Mouse (Mus musculus): ENCODE data around the gene Setd7. TPM values are rescaled to one million over a fixed set of nuclear protein-coding genes. Genes with fewer than 3 reads are reported as not detected.
A peak's percentile ranks its signal among the peaks of the same experiment; 100 is the strongest.

Gene Setd7
- polyA plus RNA-seq, 1 experiment = 62.8 TPM

GRCm38 (mm10) chr3:51482781-51483180 lies 77.9 kb downstream of the Setd7 start:
- TF ChIP-seq CTCF (IDR thresholded peaks at IDR 0.05; ENCODE audit: borderline replicate concordance, control insufficient read depth, extremely low read depth, insufficient read depth, low read length, poor library complexity) (no peak), POLR2A (IDR thresholded peaks at IDR 0.05; ENCODE audit: control insufficient read depth, extremely low read depth, insufficient read depth, low read length, poor library complexity) (no peak)
- Histone ChIP-seq H3K27ac (ENCODE audit: control insufficient read depth, insufficient read depth, low read length) (no peak overlapping the region), H3K4me3 (ENCODE audit: control insufficient read depth, insufficient read depth, low read length) (no peak overlapping the region), H3K36me3 (ENCODE audit: control insufficient read depth, insufficient read depth, low read length) (no peaks in the 10 kb centered on the region), H3K27me3 (ENCODE audit: control insufficient read depth, insufficient read depth, low read length) (no peaks in the 10 kb centered on the region), H3K4me1 (replicated peaks; ENCODE audit: control insufficient read depth, insufficient read depth, low read length) (peaks cover 2% of the 10 kb centered on the region)
- no peak for DNase-seq
- WGBS = 66% methylated on average over 3 of the region's 3 CpGs

- H3K27ac ChIP-seq (ENCODE audit: control insufficient read depth, insufficient read depth, low read length) = no peak overlapping the region
- no peaks in the 10 kb centered on the region for H3K36me3 ChIP-seq (ENCODE audit: control insufficient read depth, insufficient read depth, low read length)
- H3K4me1 ChIP-seq (replicated peaks; ENCODE audit: control insufficient read depth, insufficient read depth, low read length) = peaks cover 2% of the 10 kb centered on the region
- 25% methylated on average over 3 of the region's 3 CpGs for WGBS
- H3K27me3 ChIP-seq (ENCODE audit: control insufficient read depth, insufficient read depth, low read length) = no peaks in the 10 kb centered on the region
- H3K4me3 ChIP-seq (ENCODE audit: control insufficient read depth, insufficient read depth, low read length) = no peak overlapping the region
- no peak for DNase-seq
- no peak for TF ChIP-seq CTCF (IDR thresholded peaks at IDR 0.05; ENCODE audit: borderline replicate concordance, control insufficient read depth, extremely low read depth, insufficient read depth, low read length, poor library complexity)
- TF ChIP-seq POLR2A (IDR thresholded peaks at IDR 0.05; ENCODE audit: control insufficient read depth, extremely low read depth, insufficient read depth, low read length, poor library complexity) = no peak
These were observed 78.8 kb downstream of the Setd7 start for GRCm38 (mm10) chr3:51481881-51482280.

GRCm38 (mm10) chr3:51481059-51481458 lies 79.6 kb downstream of the Setd7 start:
- Histone ChIP-seq H3K27ac (ENCODE audit: control insufficient read depth, insufficient read depth, low read length) (no peak overlapping the region), H3K4me3 (ENCODE audit: control insufficient read depth, insufficient read depth, low read length) (no peak overlapping the region), H3K27me3 (ENCODE audit: control insufficient read depth, insufficient read depth, low read length) (no peaks in the 10 kb centered on the region), H3K4me1 (replicated peaks; ENCODE audit: control insufficient read depth, insufficient read depth, low read length) (peaks cover 2% of the 10 kb centered on the region), H3K36me3 (ENCODE audit: control insufficient read depth, insufficient read depth, low read length) (no peaks in the 10 kb centered on the region)
- TF ChIP-seq CTCF (IDR thresholded peaks at IDR 0.05; ENCODE audit: borderline replicate concordance, control insufficient read depth, extremely low read depth, insufficient read depth, low read length, poor library complexity) = no peak
- no peak for TF ChIP-seq POLR2A (IDR thresholded peaks at IDR 0.05; ENCODE audit: control insufficient read depth, extremely low read depth, insufficient read depth, low read length, poor library complexity)
- DNase-seq = peak; percentile 55

GRCm38 (mm10) chr3:51479893-51480292 lies 80.8 kb downstream of the Setd7 start:
- peaks cover 2% of the 10 kb centered on the region for H3K4me1 ChIP-seq (replicated peaks; ENCODE audit: control insufficient read depth, insufficient read depth, low read length)
- H3K4me3 ChIP-seq (ENCODE audit: control insufficient read depth, insufficient read depth, low read length) = no peak overlapping the region
- no peaks in the 10 kb centered on the region for H3K27me3 ChIP-seq (ENCODE audit: control insufficient read depth, insufficient read depth, low read length)
- H3K27ac ChIP-seq (ENCODE audit: control insufficient read depth, insufficient read depth, low read length) = no peak overlapping the region
- 74% methylated on average over 2 of the region's 2 CpGs for WGBS
- no peaks in the 10 kb centered on the region for H3K36me3 ChIP-seq (ENCODE audit: control insufficient read depth, insufficient read depth, low read length)
- DNase-seq = no peak
- no peak for TF ChIP-seq CTCF (IDR thresholded peaks at IDR 0.05; ENCODE audit: borderline replicate concordance, control insufficient read depth, extremely low read depth, insufficient read depth, low read length, poor library complexity)
- TF ChIP-seq POLR2A (IDR thresholded peaks at IDR 0.05; ENCODE audit: control insufficient read depth, extremely low read depth, insufficient read depth, low read length, poor library complexity) = no peak

GRCm38 (mm10) chr3:51475706-51476105 lies 85.0 kb downstream of the Setd7 start:
- Histone ChIP-seq H3K27me3 (ENCODE audit: control insufficient read depth, insufficient read depth, low read length) (no peaks in the 10 kb centered on the region), H3K36me3 (ENCODE audit: control insufficient read depth, insufficient read depth, low read length) (peaks cover 38% of the 10 kb centered on the region), H3K4me1 (replicated peaks; ENCODE audit: control insufficient read depth, insufficient read depth, low read length) (no peaks in the 10 kb centered on the region), H3K4me3 (ENCODE audit: control insufficient read depth, insufficient read depth, low read length) (no peak overlapping the region), H3K27ac (ENCODE audit: control insufficient read depth, insufficient read depth, low read length) (no peak overlapping the region)
- no peak for DNase-seq
- no peak for TF ChIP-seq POLR2A (IDR thresholded peaks at IDR 0.05; ENCODE audit: control insufficient read depth, extremely low read depth, insufficient read depth, low read length, poor library complexity)
- no peak for TF ChIP-seq CTCF (IDR thresholded peaks at IDR 0.05; ENCODE audit: borderline replicate concordance, control insufficient read depth, extremely low read depth, insufficient read depth, low read length, poor library complexity)
- 86% methylated on average over 4 of the region's 4 CpGs for WGBS

- WGBS = 99% methylated on average over 2 of the region's 2 CpGs
These were observed 92.1 kb downstream of the Setd7 start for GRCm38 (mm10) chr3:51468530-51468929.

More at GRCm38 (mm10) chr3:51468530-51468929, 92.1 kb downstream of the Setd7 start:
- no peak for DNase-seq
- Histone ChIP-seq H3K27ac (ENCODE audit: control insufficient read depth, insufficient read depth, low read length) (no peak overlapping the region), H3K4me1 (replicated peaks; ENCODE audit: control insufficient read depth, insufficient read depth, low read length) (no peaks in the 10 kb centered on the region), H3K4me3 (ENCODE audit: control insufficient read depth, insufficient read depth, low read length) (no peak overlapping the region), H3K27me3 (ENCODE audit: control insufficient read depth, insufficient read depth, low read length) (no peaks in the 10 kb centered on the region), H3K36me3 (ENCODE audit: control insufficient read depth, insufficient read depth, low read length) (peaks cover 87% of the 10 kb centered on the region)
- TF ChIP-seq POLR2A (IDR thresholded peaks at IDR 0.05; ENCODE audit: control insufficient read depth, extremely low read depth, insufficient read depth, low read length, poor library complexity) = no peak
- no peak for TF ChIP-seq CTCF (IDR thresholded peaks at IDR 0.05; ENCODE audit: borderline replicate concordance, control insufficient read depth, extremely low read depth, insufficient read depth, low read length, poor library complexity)

Other genes starting within 250 kb of the Setd7 start
- gene Elf2, start 220.2 kb downstream of the Setd7 start, polyA plus RNA-seq (2012; rRNA removed) = 85.0 and 106 TPM in 2 replicates
- 0.18 and 0.22 TPM in 2 replicates for gene Mgarp, start 164.1 kb downstream of the Setd7 start, polyA plus RNA-seq (2012; rRNA removed)
- 152 and 169 TPM in 2 replicates for gene Ndufc1, start 151.9 kb downstream of the Setd7 start, polyA plus RNA-seq (2012; rRNA removed)
- 6.0 and 6.7 TPM in 2 replicates for gene Naa15, start 145.7 kb downstream of the Setd7 start, polyA plus RNA-seq (2012; rRNA removed)
- gene Rab33b, start 77.0 kb downstream of the Setd7 start, polyA plus RNA-seq (2012; rRNA removed) = 15.6 and 17.1 TPM in 2 replicates
- gene Mgst2, start 99.5 kb upstream of the Setd7 start, polyA plus RNA-seq (2012; rRNA removed) = 17.9 and 20.8 TPM in 2 replicates

Measured in thymus, adult 2 months (tissue).